Mouse (Mus musculus): Measurements from ENCODE around the gene Mtnr1b. TPM values are rescaled to one million over a fixed set of nuclear protein-coding genes. Genes with fewer than 3 reads are reported as not detected.

Mtnr1b gene
- polyA plus RNA-seq, 1 experiment from 2014 or later: not detected

DNA sequence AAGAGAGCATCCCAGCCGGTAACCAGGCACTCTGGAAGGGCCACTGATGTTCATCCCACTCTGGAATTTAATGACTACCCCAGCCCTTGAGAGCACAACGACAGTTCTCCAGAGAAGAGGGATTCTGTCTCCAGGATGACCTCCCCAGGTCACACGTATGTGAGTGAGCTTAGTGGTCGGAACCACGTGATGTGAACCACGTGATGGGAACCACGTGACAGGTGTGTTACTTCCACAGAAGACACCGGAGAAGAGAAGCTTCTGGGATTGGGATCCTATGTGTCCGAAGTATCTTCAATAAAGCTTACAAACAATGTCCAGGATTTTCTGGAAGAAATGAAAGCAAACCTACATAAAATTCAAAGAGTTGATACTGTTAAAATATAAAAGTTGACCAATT, 82.3 kb downstream of the Mtnr1b start:
- Histone ChIP-seq H3K9me3 (no peaks in the 10 kb centered on the region), H3K27ac (no peak overlapping the region), H3K4me2 (no peak overlapping the region), H3K4me3 (no peak overlapping the region), H3K9ac (no peak overlapping the region), H3K4me1 (no peaks in the 10 kb centered on the region), H3K36me3 (no peaks in the 10 kb centered on the region), H3K27me3 (no peaks in the 10 kb centered on the region)
- no peak for ATAC-seq (ENCODE audit: insufficient number of reproducible peaks, insufficient read depth, low FRiP score, low TSS enrichment, low read depth)
- 80% methylated on average over 9 of the region's 9 CpGs for WGBS

DNA sequence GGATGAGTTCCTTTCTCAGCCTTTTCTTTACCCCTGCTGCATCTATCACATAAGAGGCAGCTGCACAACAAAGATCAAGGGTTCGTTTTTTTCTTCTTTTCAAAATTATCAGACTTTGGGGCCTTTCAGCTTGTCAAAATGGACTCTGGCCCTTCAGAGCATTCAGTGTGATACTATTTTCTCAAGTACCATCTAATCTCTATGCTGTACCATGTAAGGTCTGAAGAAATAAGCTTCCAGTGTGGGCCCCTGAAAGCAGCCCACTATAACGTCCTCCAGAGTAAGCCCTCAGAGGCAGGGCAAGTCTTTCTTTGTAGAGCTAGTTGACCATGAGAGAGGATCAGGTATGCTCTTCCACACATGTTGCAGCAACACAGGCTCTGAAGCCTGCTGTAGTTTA, 87.7 kb downstream of the Mtnr1b start:
- no peak for ATAC-seq (ENCODE audit: insufficient number of reproducible peaks, insufficient read depth, low FRiP score, low TSS enrichment, low read depth)
- 69% methylated on average over 2 of the region's 2 CpGs for WGBS
- Histone ChIP-seq H3K9ac (no peak overlapping the region), H3K27me3 (no peaks in the 10 kb centered on the region), H3K4me3 (no peak overlapping the region), H3K4me1 (no peaks in the 10 kb centered on the region), H3K36me3 (no peaks in the 10 kb centered on the region), H3K27ac (no peak overlapping the region), H3K4me2 (no peak overlapping the region), H3K9me3 (no peaks in the 10 kb centered on the region)

DNA sequence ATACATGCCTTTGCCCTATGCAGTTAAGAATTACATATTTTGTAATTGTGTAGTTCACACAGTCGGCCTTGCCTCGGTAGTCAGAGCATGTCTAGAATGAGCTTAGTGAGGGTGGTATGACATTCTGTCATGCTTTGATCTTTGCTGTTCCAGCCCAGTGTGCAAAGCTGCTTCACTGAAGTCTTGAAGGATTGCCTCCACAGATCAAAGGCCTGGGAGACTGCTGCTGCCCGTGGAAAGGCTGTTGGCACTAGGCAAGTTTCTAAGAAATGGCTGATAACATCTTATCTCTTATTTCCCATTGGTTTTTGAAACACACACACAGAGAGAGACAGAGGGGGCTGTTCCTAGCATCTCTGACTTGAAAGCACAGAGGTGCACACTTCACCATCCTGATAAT, 88.2 kb downstream of the Mtnr1b start:
- Histone ChIP-seq H3K4me3 (no peak overlapping the region), H3K27me3 (no peaks in the 10 kb centered on the region), H3K4me2 (no peak overlapping the region), H3K36me3 (no peaks in the 10 kb centered on the region), H3K4me1 (no peaks in the 10 kb centered on the region), H3K27ac (no peak overlapping the region), H3K9me3 (no peaks in the 10 kb centered on the region), H3K9ac (no peak overlapping the region)
- no peak for ATAC-seq (ENCODE audit: insufficient number of reproducible peaks, insufficient read depth, low FRiP score, low TSS enrichment, low read depth)
- WGBS: 66% methylated on average over 3 of the region's 3 CpGs

DNA sequence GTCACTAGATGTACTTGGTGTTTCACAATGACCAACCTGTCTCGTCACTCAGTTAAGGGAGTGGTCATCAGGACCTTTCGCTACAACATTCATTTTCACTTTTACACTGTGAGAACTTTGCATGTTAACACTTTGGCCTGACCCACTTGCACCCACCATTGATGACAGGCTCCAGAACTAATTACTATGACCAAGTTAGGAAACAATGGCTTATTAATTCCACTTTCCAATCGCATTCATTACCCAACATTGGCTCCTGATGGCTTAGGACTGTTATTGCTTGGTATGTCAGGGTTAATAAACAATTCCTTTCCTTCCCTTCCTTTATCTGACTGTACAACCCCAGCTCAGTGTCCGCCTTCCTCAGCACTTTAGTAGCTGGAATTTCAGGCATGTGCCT, 92.4 kb downstream of the Mtnr1b start:
- no peak for ATAC-seq (ENCODE audit: insufficient number of reproducible peaks, insufficient read depth, low FRiP score, low TSS enrichment, low read depth)
- Histone ChIP-seq H3K4me3 (no peak overlapping the region), H3K9ac (no peak overlapping the region), H3K9me3 (no peaks in the 10 kb centered on the region), H3K27ac (no peak overlapping the region), H3K4me2 (no peak overlapping the region), H3K4me1 (no peaks in the 10 kb centered on the region), H3K36me3 (no peaks in the 10 kb centered on the region), H3K27me3 (no peaks in the 10 kb centered on the region)
- 73% methylated on average over 4 of the region's 4 CpGs for WGBS

DNA sequence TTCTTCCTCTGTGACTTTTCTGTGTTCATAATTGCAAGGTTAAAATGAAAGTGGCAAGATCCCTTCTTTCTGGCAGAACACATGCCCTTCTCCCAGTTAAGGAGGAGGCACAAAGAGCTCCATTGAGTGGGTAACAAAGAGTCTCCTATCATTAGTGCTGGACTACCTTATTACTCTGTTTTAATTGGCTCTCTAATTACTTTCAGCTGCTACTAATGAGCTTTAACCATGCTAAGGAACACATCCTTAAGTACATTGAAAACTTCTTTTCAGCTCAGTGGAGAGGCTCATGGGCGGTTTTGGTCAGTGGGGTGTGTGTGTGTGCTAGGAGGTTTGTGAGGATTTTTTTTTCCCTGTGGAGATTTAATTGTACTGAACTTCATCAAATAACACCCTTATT, 99.4 kb downstream of the Mtnr1b start:
- Histone ChIP-seq H3K9ac (no peak overlapping the region), H3K27ac (no peak overlapping the region), H3K9me3 (no peaks in the 10 kb centered on the region), H3K36me3 (no peaks in the 10 kb centered on the region), H3K4me1 (no peaks in the 10 kb centered on the region), H3K4me3 (no peak overlapping the region), H3K27me3 (no peaks in the 10 kb centered on the region), H3K4me2 (no peak overlapping the region)
- no peak for ATAC-seq (ENCODE audit: insufficient number of reproducible peaks, insufficient read depth, low FRiP score, low TSS enrichment, low read depth)
- 59% methylated on average over 1 of the region's 1 CpGs for WGBS

Other genes with a start within 250 kb of the Mtnr1b start
- 0.33 and 0.51 TPM in 2 replicates for gene Deup1, start 246.6 kb downstream of the Mtnr1b start, polyA plus RNA-seq (2015; fragmentation: Nextera tagmentation; extraction: Ambion mirVana)
- 18.8 and 19.1 TPM in 2 replicates for gene Slc36a4, start 164.8 kb downstream of the Mtnr1b start, polyA plus RNA-seq (2015; fragmentation: Nextera tagmentation; extraction: Ambion mirVana)